Comparison of ENCODE assay signal across 12 mouse cellular contexts in genomic region chr6:29523301-29524033, GRCm38 (mm10). TPM values are rescaled to one million over a fixed set of nuclear protein-coding genes. Genes with fewer than 3 reads are reported as not detected.
DNase-seq lines count a peak whose midpoint lies in the region; ATAC-seq and TF ChIP-seq lines count a peak whose summit lies in the region.
"Had no signal": no experiment of that assay in that cellular context is flagged by ENCODE, and none has a peak within 500 bp of the region (broad histone marks: within the 10 kb centered on the region; RNA-seq: fewer than 3 reads in every experiment).

No protein-coding gene starts in this region.

- WGBS in liver, adult 2 months: 58% methylated on average over 12 of the region's 12 CpGs
- 82% methylated on average over 12 of the region's 12 CpGs for WGBS in hindbrain, embryonic 16.5 days

- peaks cover 21% of the 10 kb centered on the region for H3K4me1 ChIP-seq in liver, adult 2 months (ENCODE audit: control insufficient read depth, insufficient read depth, low read length)
- H3K4me1 ChIP-seq in hindbrain, embryonic 16.5 days (ENCODE audit: control insufficient read depth, insufficient read depth, low read depth, low read length): peaks cover 21% of the 10 kb centered on the region

- H3K79me2 ChIP-seq in liver, adult 2 months (ENCODE audit: control insufficient read depth, insufficient read depth, low read length): 0 out of 2 replicates have a peak, but pooled peaks cover 2% of the 10 kb centered on the region

- peak overlapping the region; percentile 91 for H3K27ac ChIP-seq in liver, adult 2 months (replicated peaks; ENCODE audit: insufficient read depth, low read depth, low read length)
- no peak overlapping the region for H3K27ac ChIP-seq in hindbrain, embryonic 16.5 days (ENCODE audit: low read depth, low read length)
- H3K27ac ChIP-seq: heart, embryonic 15.5 days had no signal

- H3K4me2 ChIP-seq in hindbrain, embryonic 16.5 days (ENCODE audit: low read length): no peak overlapping the region
- H3K4me2 ChIP-seq: heart, embryonic 15.5 days had no signal

- TF ChIP-seq POLR2A in liver, adult 2 months (IDR thresholded peaks at IDR 0.05; ENCODE audit: extremely low read depth, insufficient read depth, low read length): no peak

- no peak overlapping the region for H3K4me3 ChIP-seq in liver, adult 2 months (ENCODE audit: insufficient read depth, low read depth, low read length)
- no peak overlapping the region for H3K4me3 ChIP-seq in hindbrain, embryonic 16.5 days (ENCODE audit: low read length)
- H3K4me3 ChIP-seq: erythroblast, embryonic 14.5 days; heart, embryonic 15.5 days had no signal

- H3K9me3 ChIP-seq in hindbrain, embryonic 16.5 days (ENCODE audit: control insufficient read depth, low read length): no peaks in the 10 kb centered on the region
- H3K9me3 ChIP-seq: heart, embryonic 15.5 days had no signal

- H3K36me3 ChIP-seq in liver, adult 2 months (ENCODE audit: control insufficient read depth, insufficient read depth, low read length): no peaks in the 10 kb centered on the region
- H3K36me3 ChIP-seq in hindbrain, embryonic 16.5 days (ENCODE audit: control insufficient read depth, insufficient read depth, low read length): no peaks in the 10 kb centered on the region
- H3K36me3 ChIP-seq: heart, embryonic 15.5 days had no signal

- intact Hi-C loops in heart, postnatal 36 days (cut with DNase I): no loop called here

- H3K9ac ChIP-seq in liver, adult 2 months (ENCODE audit: low read depth, low read length): peak overlapping the region; percentile 19; the same call in 1 of the 2 replicates
- no peak overlapping the region for H3K9ac ChIP-seq in hindbrain, embryonic 16.5 days (ENCODE audit: low read depth, low read length)
- H3K9ac ChIP-seq: heart, embryonic 15.5 days had no signal

- no peak for TF ChIP-seq CTCF in liver, adult 2 months (IDR thresholded peaks at IDR 0.05; ENCODE audit: low read depth, low read length)

- H3K27me3 ChIP-seq in liver, adult 2 months (ENCODE audit: control insufficient read depth, insufficient read depth, low read length): no peaks in the 10 kb centered on the region
- H3K27me3 ChIP-seq in hindbrain, embryonic 16.5 days (replicated peaks; ENCODE audit: control insufficient read depth, insufficient read depth, low read length): peaks cover 11% of the 10 kb centered on the region; the same call in 1 of the 2 replicates

- peak; percentile 87 for DNase-seq in heart, adult 11 months
- DNase-seq in heart, postnatal 36 days: no peak
- DNase-seq in liver, adult 2 months (ENCODE audit: extremely low read depth, low read depth, low spot score): peak; percentile 88
- no peak for DNase-seq in liver
- peak; percentile 7 to 43 for DNase-seq in natural killer cell, adult 2 months (ENCODE audit: low spot score in 2 of 2)
- no peak for DNase-seq in layer of hippocampus, adult 18-20 months (ENCODE audit: low spot score in 2 of 2)

- 0 out of 2 replicates have a peak, but pooled peaks have one; percentile 32 for ATAC-seq in erythroid progenitor cell, adult 5-6 weeks (replicated peaks; ENCODE audit: low FRiP score, poor library complexity, severe bottlenecking)
- ATAC-seq in hindbrain, embryonic 16.5 days: no peak
- ATAC-seq: activated CD4-positive, CD25-positive, alpha-beta regulatory T cell, adult 4 months had no signal

RNA-seq across cellular contexts. Expression of gene Irf5, which starts 3.0 kb away (rescaled TPM):
- 1 to 10 TPM; 3.1 to 3.7 TPM for total RNA-seq in heart, postnatal 36 days (2021)
- 10.0 and 12.4 TPM in 2 replicates for total RNA-seq in liver, adult 2 months (2014; rRNA removed)
- 30.6 and 48.3 TPM in 2 replicates for polyA plus RNA-seq in liver, adult 2 months (2012; rRNA removed)
- total RNA-seq in erythroid progenitor cell, adult 5-6 weeks (2015; ENCODE audit: low replicate concordance): 2.5 and 9.7 TPM in 2 replicates
- 6.7 and 13.5 TPM in 2 replicates for total RNA-seq in erythroid progenitor cell, adult 5-6 weeks (2017; ENCODE audit: low replicate concordance)
- polyA plus RNA-seq in hindbrain, embryonic 16.5 days (2015; fragmentation: Nextera tagmentation; extraction: Ambion mirVana): 2.2 and 3.3 TPM in 2 replicates
- 1 to 10 TPM; 4.4 to 5.4 TPM for total RNA-seq in layer of hippocampus, adult 18-20 months (2021)

RNA-seq across cellular contexts. Expression of gene Kcp, which starts 15.7 kb away (rescaled TPM):
- 1 to 10 TPM; 2.7 to 5.8 TPM for total RNA-seq in heart, postnatal 36 days (2021)
- total RNA-seq in liver, adult 2 months (2014; rRNA removed): 1.7 and 1.8 TPM in 2 replicates
- 5.6 and 10.2 TPM in 2 replicates for polyA plus RNA-seq in liver, adult 2 months (2012; rRNA removed)
- total RNA-seq in erythroid progenitor cell, adult 5-6 weeks (2015; ENCODE audit: low replicate concordance): not detected in 2 replicates
- not detected in 2 replicates for total RNA-seq in erythroid progenitor cell, adult 5-6 weeks (2017; ENCODE audit: low replicate concordance)
- polyA plus RNA-seq in hindbrain, embryonic 16.5 days (2015; fragmentation: Nextera tagmentation; extraction: Ambion mirVana): 15.0 and 22.9 TPM in 2 replicates
- 1 to 10 TPM; 1.1 to 2.3 TPM for total RNA-seq in layer of hippocampus, adult 18-20 months (2021)

RNA-seq across cellular contexts. Expression of gene Atp6v1fnb, which starts 52.2 kb away (rescaled TPM):
- total RNA-seq in heart, postnatal 36 days (2021): not detected
- total RNA-seq in liver, adult 2 months (2014; rRNA removed): not detected in 2 replicates
- not detected in 2 replicates for polyA plus RNA-seq in liver, adult 2 months (2012; rRNA removed)
- not detected in 2 replicates for total RNA-seq in erythroid progenitor cell, adult 5-6 weeks (2015; ENCODE audit: low replicate concordance)
- total RNA-seq in erythroid progenitor cell, adult 5-6 weeks (2017; ENCODE audit: low replicate concordance): 0.64 TPM in 1 of 2 replicates, not detected in the other
- 0.56 TPM in 1 of 2 replicates, not detected in the other for polyA plus RNA-seq in hindbrain, embryonic 16.5 days (2015; fragmentation: Nextera tagmentation; extraction: Ambion mirVana)
- total RNA-seq in layer of hippocampus, adult 18-20 months (2021): 1 to 10 TPM in 1 of 2 experiments, under 1 TPM in 1; 0.67 to 1.2 TPM
- total RNA-seq: MEL had no signal
- polyA plus RNA-seq: activated CD4-positive, CD25-positive, alpha-beta regulatory T cell, adult 4 months; erythroblast, embryonic 14.5 days; heart, embryonic 15.5 days had no signal

RNA-seq across cellular contexts. Expression of gene Atp6v1f, which starts 55.9 kb away (rescaled TPM):
- 100 to 1,000 TPM; 105 to 107 TPM for total RNA-seq in heart, postnatal 36 days (2021)
- total RNA-seq in liver, adult 2 months (2014; rRNA removed): 86.8 and 90.5 TPM in 2 replicates
- polyA plus RNA-seq in liver, adult 2 months (2012; rRNA removed): 167 and 181 TPM in 2 replicates
- total RNA-seq in erythroid progenitor cell, adult 5-6 weeks (2015; ENCODE audit: low replicate concordance): 66.7 and 71.7 TPM in 2 replicates
- total RNA-seq in erythroid progenitor cell, adult 5-6 weeks (2017; ENCODE audit: low replicate concordance): 24.1 and 45.5 TPM in 2 replicates
- polyA plus RNA-seq in hindbrain, embryonic 16.5 days (2015; fragmentation: Nextera tagmentation; extraction: Ambion mirVana): 341 and 394 TPM in 2 replicates
- 100 to 1,000 TPM; 250 to 276 TPM for total RNA-seq in layer of hippocampus, adult 18-20 months (2021)

Comparison
In these comparisons a context has a peak if more than half of its experiments do, and no peak if none do; other contexts are left out.
1. DNase-seq: peak in heart, adult 11 months (single experiment), liver, adult 2 months (single experiment) and natural killer cell, adult 2 months (2 of 2); none in heart, postnatal 36 days (0 of 2), liver (single experiment) and layer of hippocampus, adult 18-20 months (0 of 2).